Mouse (Mus musculus) lung, adult 2 months (tissue): ENCODE measurements around the gene Rora.

Source experiments
- CTCF ChIP-seq: fragments of 200-500 bp; IDR thresholded peaks from 2 replicates; pipeline ENCODE4 v1.5.1; 2011; ENCODE audit warnings: mild to moderate bottlenecking, low read length, control low read depth; ENCODE audit not compliant: insufficient read depth
- POLR2A ChIP-seq: fragments of 200-500 bp; IDR thresholded peaks from 2 replicates; pipeline ENCODE4 v1.6.1; 2011; ENCODE audit warnings: low read depth, mild to moderate bottlenecking, control low read depth, low read length, borderline replicate concordance; ENCODE audit errors: extremely low read depth

- TF ChIP-seq CTCF: no peak
- TF ChIP-seq POLR2A: no peak
Measured at GRCm38 (mm10) chr9:69125787-69126161, 472.2 kb downstream of the Rora start.
